Mouse (Mus musculus): ENCODE results near the gene Aprt. TPM values are rescaled to one million over a fixed set of nuclear protein-coding genes. Genes with fewer than 3 reads are reported as not detected.
A peak's percentile ranks its signal among the peaks of the same experiment; 100 is the strongest.

The Aprt gene
- polyA plus RNA-seq, 2 experiments, result 87.5 to 197 TPM

DNA sequence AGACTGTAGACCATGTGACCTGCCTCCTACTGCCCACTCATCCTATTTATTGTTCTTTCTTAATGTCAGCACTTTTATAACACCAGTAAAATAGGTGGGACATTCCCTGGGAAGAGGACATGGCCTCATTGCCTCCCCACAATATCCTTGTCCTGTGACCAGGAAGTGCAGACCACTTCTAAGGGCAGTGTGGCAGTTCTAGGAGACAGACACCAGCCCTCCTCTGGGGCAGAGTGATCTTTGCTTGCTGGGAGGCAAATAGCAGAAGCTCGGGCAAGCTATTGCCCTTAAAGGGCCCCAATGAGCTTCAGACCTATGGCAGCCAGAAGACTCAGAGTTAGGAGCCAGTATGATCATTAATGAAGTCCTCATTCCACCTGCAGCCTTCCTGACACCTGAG lies 27.9 kb upstream of the Aprt start:
- Histone ChIP-seq H3K4me1 (replicated peaks; ENCODE audit: control insufficient read depth in 2 of 2, insufficient read depth in 2 of 2, low read length in 1 of 2) (no peaks in the 10 kb centered on the region), H3K9me3 (ENCODE audit: control insufficient read depth, low read length) (no peaks in the 10 kb centered on the region), H3K4me3 (ENCODE audit: insufficient read depth in 1 of 2, low read depth in 2 of 2, low read length in 2 of 2) (no peak overlapping the region), H3K36me3 (replicated peaks; ENCODE audit: control insufficient read depth, insufficient read depth, low read depth) (no peaks in the 10 kb centered on the region), H3K27me3 (ENCODE audit: control insufficient read depth, insufficient read depth, low read length) (no peaks in the 10 kb centered on the region), H3K27ac (no peak overlapping the region), H3K9ac (replicated peaks) (no peak overlapping the region), H3K4me2 (ENCODE audit: low read depth) (no peak overlapping the region)
- no peak for DNase-seq (ENCODE audit: low read depth in 3 of 3, low spot score in 3 of 3)
- ATAC-seq (ENCODE audit: insufficient read depth), result no peak
- 45% methylated on average over 1 of the region's 1 CpGs for WGBS (ENCODE audit: insufficient replicate concordance)
- TF ChIP-seq CTCF (IDR thresholded peaks at IDR 0.05; ENCODE audit: low read depth), result no peak
- TF ChIP-seq EP300 (IDR thresholded peaks at IDR 0.05; ENCODE audit: low read depth), result no peak

DNA sequence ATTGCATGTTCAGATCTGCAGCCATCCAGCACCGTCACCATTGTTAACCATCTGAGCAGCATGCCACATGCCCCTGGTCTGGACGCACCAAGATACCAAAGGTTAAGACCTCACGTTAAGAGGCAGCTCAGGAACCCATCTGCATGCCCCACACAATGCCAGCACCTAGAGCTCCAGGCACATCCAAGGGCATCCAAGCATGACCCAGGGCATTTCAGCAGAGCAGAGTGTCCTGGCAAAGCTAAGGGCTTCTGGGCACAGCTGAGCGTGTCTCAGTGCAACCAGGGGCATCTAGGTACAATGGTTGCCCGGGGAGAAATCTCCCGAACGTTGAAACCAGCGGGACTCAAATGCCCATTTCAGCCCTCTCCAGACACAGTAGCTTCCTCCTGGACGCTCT lies 24.0 kb upstream of the Aprt start:
- no peak for DNase-seq (ENCODE audit: low read depth in 3 of 3, low spot score in 3 of 3)
- H3K9ac ChIP-seq (replicated peaks), result no peak overlapping the region
- H3K4me3 ChIP-seq (ENCODE audit: insufficient read depth in 1 of 2, low read depth in 2 of 2, low read length in 2 of 2), result no peak overlapping the region
- TF ChIP-seq EP300 (IDR thresholded peaks at IDR 0.05; ENCODE audit: low read depth) (no peak), CTCF (IDR thresholded peaks at IDR 0.05; ENCODE audit: low read depth) (no peak)
- H3K4me1 ChIP-seq (replicated peaks; ENCODE audit: control insufficient read depth in 2 of 2, insufficient read depth in 2 of 2, low read length in 1 of 2), result no peaks in the 10 kb centered on the region
- no peaks in the 10 kb centered on the region for H3K9me3 ChIP-seq (ENCODE audit: control insufficient read depth, low read length)
- ATAC-seq (ENCODE audit: insufficient read depth), result no peak
- 82% methylated on average over 9 of the region's 9 CpGs for WGBS (ENCODE audit: insufficient replicate concordance)
- no peak overlapping the region for H3K4me2 ChIP-seq (ENCODE audit: low read depth)
- H3K36me3 ChIP-seq (replicated peaks; ENCODE audit: control insufficient read depth, insufficient read depth, low read depth), result no peaks in the 10 kb centered on the region
- H3K27ac ChIP-seq, result no peak overlapping the region
- H3K27me3 ChIP-seq (ENCODE audit: control insufficient read depth, insufficient read depth, low read length), result no peaks in the 10 kb centered on the region

DNA sequence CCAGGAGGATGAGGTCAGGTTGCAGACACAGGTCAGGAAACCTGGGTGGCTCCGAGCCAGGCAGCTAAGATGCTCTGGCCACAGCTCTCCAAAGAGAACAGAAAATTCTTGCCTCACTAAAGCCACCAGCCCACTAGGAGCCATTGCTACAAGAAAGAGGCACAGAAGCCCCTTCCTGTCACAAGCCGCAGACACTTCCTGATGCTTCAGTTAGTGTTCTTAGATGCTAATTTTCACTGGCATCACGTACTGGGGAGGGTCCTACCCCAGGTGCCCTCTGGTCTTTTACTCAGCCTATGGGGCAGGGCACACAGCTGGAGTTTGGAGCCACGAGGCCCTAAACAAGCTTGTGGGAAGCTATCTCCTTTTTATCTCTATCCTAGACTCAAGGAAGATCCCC lies 19.3 kb upstream of the Aprt start:
- Histone ChIP-seq H3K27me3 (ENCODE audit: control insufficient read depth, insufficient read depth, low read length) (no peaks in the 10 kb centered on the region), H3K4me3 (ENCODE audit: insufficient read depth in 1 of 2, low read depth in 2 of 2, low read length in 2 of 2) (no peak overlapping the region), H3K9me3 (ENCODE audit: control insufficient read depth, low read length) (no peaks in the 10 kb centered on the region), H3K36me3 (replicated peaks; ENCODE audit: control insufficient read depth, insufficient read depth, low read depth) (no peaks in the 10 kb centered on the region), H3K4me2 (ENCODE audit: low read depth) (no peak overlapping the region), H3K9ac (replicated peaks) (no peak overlapping the region), H3K27ac (no peak overlapping the region), H3K4me1 (replicated peaks; ENCODE audit: control insufficient read depth in 2 of 2, insufficient read depth in 2 of 2, low read length in 1 of 2) (0 out of 4 replicates have a peak, but pooled peaks cover 0 to 3% of the 10 kb centered on the region in 2 experiments)
- TF ChIP-seq CTCF (IDR thresholded peaks at IDR 0.05; ENCODE audit: low read depth) (no peak), EP300 (IDR thresholded peaks at IDR 0.05; ENCODE audit: low read depth) (no peak)
- 34% methylated on average over 4 of the region's 4 CpGs for WGBS (ENCODE audit: insufficient replicate concordance)
- DNase-seq (ENCODE audit: low read depth in 3 of 3, low spot score in 3 of 3), result no peak
- ATAC-seq (ENCODE audit: insufficient read depth), result no peak

DNA sequence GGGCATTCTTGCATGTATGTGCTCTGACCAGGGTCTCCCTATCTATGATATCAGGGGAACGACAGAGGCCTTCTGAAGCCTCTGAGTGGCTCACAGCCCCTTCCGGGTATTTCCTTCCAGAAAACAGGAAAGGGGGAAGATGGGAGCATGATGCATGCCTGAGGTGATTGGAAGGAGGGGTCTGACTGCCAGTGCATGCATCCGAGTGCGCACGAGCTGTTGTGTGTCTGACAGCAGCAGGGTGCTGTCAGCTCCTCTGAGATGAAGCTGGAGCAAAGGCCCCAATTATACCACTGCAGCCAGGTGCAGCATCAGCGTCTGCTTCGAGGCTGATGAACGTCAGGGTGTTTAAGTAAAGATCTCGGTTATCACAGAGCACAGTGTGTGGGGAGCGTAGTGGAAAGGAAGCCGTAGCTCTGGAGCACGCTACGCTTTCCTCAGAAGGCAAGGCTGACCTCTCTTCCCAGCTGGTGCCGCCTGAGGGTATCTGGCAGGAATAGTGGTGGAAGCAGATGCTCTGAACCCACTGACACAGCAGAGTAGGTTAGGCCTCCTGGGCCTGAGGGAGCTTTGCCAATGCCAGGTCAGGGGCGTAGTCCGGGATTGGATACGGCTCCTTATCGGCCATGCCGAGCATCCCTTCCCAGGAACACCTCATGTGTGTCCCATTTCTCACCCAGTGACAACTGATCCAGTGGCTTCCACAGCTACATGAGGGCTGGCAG lies 17.2 kb upstream of the Aprt start:
- DNase-seq (ENCODE audit: low read depth in 3 of 3, low spot score in 3 of 3) (no peak), ATAC-seq (ENCODE audit: insufficient read depth) (no peak)
- TF ChIP-seq CTCF (IDR thresholded peaks at IDR 0.05; ENCODE audit: low read depth) (no peak), EP300 (IDR thresholded peaks at IDR 0.05; ENCODE audit: low read depth) (no peak)
- Histone ChIP-seq H3K36me3 (replicated peaks; ENCODE audit: control insufficient read depth, insufficient read depth, low read depth) (no peaks in the 10 kb centered on the region), H3K27ac (no peak overlapping the region), H3K9me3 (ENCODE audit: control insufficient read depth, low read length) (no peaks in the 10 kb centered on the region), H3K4me1 (replicated peaks; ENCODE audit: control insufficient read depth in 2 of 2, insufficient read depth in 2 of 2, low read length in 1 of 2) (0 out of 4 replicates have a peak, but pooled peaks cover 0 to 3% of the 10 kb centered on the region in 2 experiments), H3K4me2 (ENCODE audit: low read depth) (no peak overlapping the region), H3K27me3 (ENCODE audit: control insufficient read depth, insufficient read depth, low read length) (no peaks in the 10 kb centered on the region), H3K4me3 (ENCODE audit: insufficient read depth in 1 of 2, low read depth in 2 of 2, low read length in 2 of 2) (no peak overlapping the region), H3K9ac (replicated peaks) (no peak overlapping the region)
- whole genome bisulfite sequencing (ENCODE audit: insufficient replicate concordance), result 70% methylated on average over 19 of the region's 19 CpGs

DNA sequence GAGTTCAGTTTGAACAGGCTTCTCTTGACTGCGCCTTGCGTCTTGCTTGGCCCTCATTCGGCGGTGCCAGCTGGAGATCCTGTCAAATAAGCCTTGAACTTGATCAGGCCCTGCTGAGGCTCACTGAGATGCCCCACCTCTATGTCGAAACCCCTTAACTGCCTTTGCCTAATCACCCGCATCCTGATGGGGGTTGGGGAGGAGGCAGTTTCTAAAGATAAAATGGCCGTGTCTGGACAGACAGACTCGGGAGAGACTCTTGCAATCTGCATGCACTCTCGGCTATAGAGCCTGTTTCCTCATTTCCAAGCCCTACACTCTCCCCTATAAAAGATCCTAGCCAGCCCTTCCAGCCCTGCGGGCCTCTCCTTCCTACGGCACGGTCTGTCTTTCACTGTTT lies 16.5 kb upstream of the Aprt start:
- WGBS (ENCODE audit: insufficient replicate concordance), result 45% methylated on average over 12 of the region's 12 CpGs
- H3K9me3 ChIP-seq (ENCODE audit: control insufficient read depth, low read length), result no peaks in the 10 kb centered on the region
- H3K27ac ChIP-seq, result no peak overlapping the region
- ATAC-seq (ENCODE audit: insufficient read depth), result peak; percentile 38; the same call in 1 of the 2 replicates
- H3K4me3 ChIP-seq (ENCODE audit: insufficient read depth in 1 of 2, low read depth in 2 of 2, low read length in 2 of 2), result no peak overlapping the region
- H3K27me3 ChIP-seq (ENCODE audit: control insufficient read depth, insufficient read depth, low read length), result no peaks in the 10 kb centered on the region
- H3K36me3 ChIP-seq (replicated peaks; ENCODE audit: control insufficient read depth, insufficient read depth, low read depth), result no peaks in the 10 kb centered on the region
- no peak for DNase-seq (ENCODE audit: low read depth in 3 of 3, low spot score in 3 of 3)
- no peak overlapping the region for H3K4me2 ChIP-seq (ENCODE audit: low read depth)
- H3K9ac ChIP-seq (replicated peaks), result no peak overlapping the region
- TF ChIP-seq EP300 (IDR thresholded peaks at IDR 0.05; ENCODE audit: low read depth), result no peak
- TF ChIP-seq CTCF (IDR thresholded peaks at IDR 0.05; ENCODE audit: low read depth), result no peak
- 0 out of 4 replicates have a peak, but pooled peaks cover 0 to 3% of the 10 kb centered on the region in 2 experiments for H3K4me1 ChIP-seq (replicated peaks; ENCODE audit: control insufficient read depth in 2 of 2, insufficient read depth in 2 of 2, low read length in 1 of 2)
